Mouse (Mus musculus) cerebellum, postnatal 4 days (tissue): ENCODE results near the gene Slc22a23.
A peak's percentile ranks its signal among the peaks of the same experiment; 100 is the strongest.

Experiments used
- DNase-seq, 2 experiments: peaks; one replicate each; pipeline ENCODE4 v3.0.0; 2022; ENCODE audit warnings: low spot score in 2 of 2, mixed read lengths in 1 of 2

Gene Slc22a23

GRCm38 (mm10) chr13:34343719-34344375 lies 1.1 kb downstream of the Slc22a23 start:
- DNase-seq: peak in 1 of 2 experiments; percentile 22

DNA sequence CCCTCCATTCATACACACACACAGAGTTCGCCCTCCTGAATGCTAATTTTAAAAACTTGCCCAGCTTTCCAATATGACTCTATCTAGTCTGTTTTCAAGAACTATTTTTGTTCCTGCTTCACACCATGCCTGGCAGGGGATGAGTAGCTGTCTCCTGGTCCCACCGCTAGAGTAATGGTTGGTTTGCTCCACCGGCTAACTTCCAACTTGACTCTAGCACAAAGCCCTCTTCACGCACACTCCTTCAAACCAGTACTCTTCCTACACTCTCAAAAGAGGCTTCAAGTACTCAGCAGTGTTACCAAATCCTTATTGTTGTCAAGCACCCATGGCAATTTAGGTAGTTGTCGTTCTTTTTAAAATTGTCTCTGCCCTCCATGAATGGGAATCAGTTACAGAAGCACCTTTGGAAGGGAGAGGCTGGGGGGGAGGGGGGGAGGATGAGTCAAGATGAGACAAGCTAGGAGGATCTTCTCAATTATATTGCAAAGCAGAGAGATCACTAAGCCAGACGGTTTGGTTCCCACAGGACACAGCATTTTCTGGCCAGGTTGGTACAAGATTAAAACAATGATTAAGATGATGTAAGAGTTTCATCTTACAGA lies 2.6 kb downstream of the Slc22a23 start:
- no peak for DNase-seq

GRCm38 (mm10) chr13:34336895-34337294 lies 8.1 kb downstream of the Slc22a23 start:
- DNase-seq: no peak

DNA sequence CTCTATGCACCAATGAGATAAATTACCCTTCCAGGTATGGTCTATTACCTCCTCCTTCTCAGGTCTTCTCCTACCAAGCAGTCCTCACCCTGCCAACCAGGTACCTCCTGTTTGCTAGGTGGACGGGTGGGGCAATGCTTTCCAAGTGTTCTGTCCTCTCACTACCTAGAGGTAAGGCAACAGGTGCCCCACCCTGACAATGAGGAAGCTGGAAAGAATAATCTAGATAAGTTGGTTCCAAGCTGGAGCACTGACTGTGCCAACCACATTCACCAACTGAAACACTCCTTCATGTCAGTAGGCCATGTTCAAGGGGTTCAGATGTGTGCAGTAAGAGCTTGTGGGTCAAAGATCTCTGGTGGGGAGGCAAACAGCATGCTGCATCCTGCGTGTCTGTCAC lies 10.1 kb downstream of the Slc22a23 start:
- no peak for DNase-seq

- DNase-seq: no peak
These were observed 12.2 kb downstream of the Slc22a23 start for GRCm38 (mm10) chr13:34332762-34333161.

- no peak for DNase-seq
These were observed 13.4 kb downstream of the Slc22a23 start for GRCm38 (mm10) chr13:34331399-34332186.

GRCm38 (mm10) chr13:34329589-34329988 lies 15.4 kb downstream of the Slc22a23 start:
- no peak for DNase-seq

DNA sequence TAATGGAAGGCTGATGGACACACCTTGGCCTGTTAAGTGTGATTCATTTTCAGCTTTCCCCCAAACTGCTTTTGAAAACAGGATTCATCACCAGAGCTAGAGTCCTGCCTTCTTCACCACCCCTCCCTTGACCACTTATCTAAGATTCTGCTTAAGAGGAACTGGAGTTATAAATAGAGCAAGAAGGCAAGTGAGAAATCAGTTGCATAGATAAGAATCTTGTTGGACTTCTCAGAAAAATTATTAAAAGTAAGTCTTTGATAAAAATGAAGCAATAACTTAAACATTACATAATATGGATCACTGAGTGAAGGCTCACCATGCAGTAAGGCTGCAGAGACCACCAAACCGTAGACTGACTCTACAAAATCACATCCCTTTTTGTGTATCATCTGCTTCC lies 18.0 kb downstream of the Slc22a23 start:
- DNase-seq: no peak

DNA sequence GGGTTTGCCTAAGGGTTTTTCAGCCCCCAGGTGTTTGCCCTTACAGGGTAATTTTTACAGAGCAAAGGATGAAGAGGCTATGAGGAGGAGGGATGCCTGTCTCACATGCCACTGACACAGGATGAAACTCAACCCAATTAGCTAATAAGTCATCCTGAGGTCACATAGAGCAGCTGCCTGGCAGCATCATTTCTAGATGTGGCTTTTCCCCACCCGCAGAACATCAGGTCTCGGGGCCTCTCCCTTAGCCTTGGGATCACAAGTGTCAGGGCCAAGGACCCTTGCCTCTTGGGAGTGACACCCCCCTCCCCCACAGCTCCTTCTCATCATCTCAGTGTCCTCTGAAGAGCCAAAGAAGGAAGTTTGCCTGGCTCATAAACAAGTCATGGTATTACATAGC lies 21.6 kb downstream of the Slc22a23 start:
- DNase-seq: no peak

- no peak for DNase-seq
These were observed 24.5 kb downstream of the Slc22a23 start for GRCm38 (mm10) chr13:34320482-34320881.

- no peak for DNase-seq
These were observed 27.9 kb downstream of the Slc22a23 start for GRCm38 (mm10) chr13:34317051-34317450.

DNA sequence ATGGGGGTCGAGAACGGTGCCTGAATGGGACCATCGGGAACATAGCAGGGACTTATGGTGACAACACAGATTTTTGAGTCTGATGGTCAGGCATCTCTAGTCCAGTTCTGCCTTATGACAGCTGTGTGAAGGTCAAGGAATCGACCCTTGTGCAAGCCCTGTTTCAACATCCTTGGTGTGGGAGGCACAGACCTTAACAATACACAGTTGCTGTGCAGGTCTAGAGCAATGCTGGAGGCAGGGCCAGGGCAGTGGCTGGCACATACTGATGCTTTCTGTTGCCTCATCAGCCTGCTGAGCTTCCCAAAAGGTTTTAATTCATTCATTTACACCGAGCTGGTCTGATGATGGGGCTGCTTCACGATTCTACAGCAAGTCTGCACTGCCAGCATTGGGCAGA lies 28.5 kb downstream of the Slc22a23 start:
- no peak for DNase-seq

- DNase-seq: no peak
These were observed 31.9 kb downstream of the Slc22a23 start for GRCm38 (mm10) chr13:34313033-34313491.

GRCm38 (mm10) chr13:34312346-34313002 lies 32.5 kb downstream of the Slc22a23 start:
- DNase-seq: no peak

DNA sequence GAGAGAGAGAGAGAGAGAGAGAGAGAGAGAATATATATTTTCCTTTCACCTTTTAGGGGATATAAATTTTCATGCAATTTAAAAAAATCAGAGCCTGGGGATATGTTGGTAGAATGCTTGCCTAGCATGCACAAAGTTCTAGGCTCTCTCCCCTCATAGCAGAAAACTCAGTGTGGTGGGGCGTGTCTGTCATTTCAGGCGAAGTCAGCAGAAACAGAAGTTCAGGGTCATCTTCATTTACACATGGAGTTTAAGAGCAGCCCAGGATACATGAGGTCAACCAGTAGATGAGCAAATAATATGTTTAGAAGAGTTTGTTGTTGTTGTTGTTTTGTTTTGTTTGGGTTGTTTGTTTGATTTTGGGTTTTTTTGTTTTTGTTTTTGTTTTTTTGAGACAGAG lies 33.4 kb downstream of the Slc22a23 start:
- DNase-seq: no peak

DNA sequence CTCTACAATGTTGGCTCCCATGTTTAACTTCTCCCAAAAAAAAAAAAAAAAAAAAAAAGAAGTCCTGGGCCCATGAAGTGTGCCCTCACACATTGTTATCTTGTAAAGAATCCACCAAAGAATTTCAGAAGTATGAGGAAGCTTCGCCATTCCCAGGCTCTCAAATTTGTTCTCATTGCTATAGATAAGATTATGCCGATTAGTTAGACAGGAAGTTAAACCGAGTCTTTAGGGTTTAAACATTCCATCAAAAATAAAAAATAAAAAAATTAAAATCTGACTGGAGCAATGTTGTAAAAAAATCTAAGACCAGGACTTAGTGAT lies 36.4 kb downstream of the Slc22a23 start:
- no peak for DNase-seq

- no peak for DNase-seq
These were observed 37.0 kb downstream of the Slc22a23 start for GRCm38 (mm10) chr13:34307696-34308603.

DNA sequence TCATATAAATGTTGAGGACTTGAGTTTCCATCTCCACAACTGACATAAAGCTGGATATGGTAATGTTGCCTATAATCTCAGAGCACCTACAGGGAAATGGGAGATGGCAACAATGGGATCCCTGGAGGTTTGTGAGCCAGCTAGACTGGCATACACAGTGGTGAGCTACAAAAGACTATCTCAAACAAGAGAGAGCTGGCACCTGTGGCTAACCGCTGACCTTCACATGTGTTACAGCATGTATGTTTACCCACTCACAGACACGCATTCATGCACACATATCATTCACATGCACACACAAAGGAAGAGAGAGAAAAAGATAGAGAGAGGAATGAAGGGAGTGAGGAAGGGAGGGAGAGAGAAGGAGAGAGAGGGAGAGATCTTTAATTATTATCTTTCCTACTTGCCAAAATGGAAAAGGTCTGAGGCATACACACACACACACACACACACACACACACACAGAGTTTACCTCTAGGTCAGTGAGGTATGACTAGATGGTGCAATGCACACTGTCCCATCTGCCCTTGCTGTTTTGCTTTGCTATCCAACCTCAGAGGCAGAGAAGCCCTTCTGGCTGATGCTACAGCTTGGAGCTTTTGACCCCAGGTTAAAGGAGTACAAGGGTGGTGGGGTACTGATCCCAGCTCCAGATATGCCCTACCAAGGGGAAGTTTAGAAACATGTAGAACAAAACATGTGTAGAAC lies 38.9 kb downstream of the Slc22a23 start:
- no peak for DNase-seq

DNA sequence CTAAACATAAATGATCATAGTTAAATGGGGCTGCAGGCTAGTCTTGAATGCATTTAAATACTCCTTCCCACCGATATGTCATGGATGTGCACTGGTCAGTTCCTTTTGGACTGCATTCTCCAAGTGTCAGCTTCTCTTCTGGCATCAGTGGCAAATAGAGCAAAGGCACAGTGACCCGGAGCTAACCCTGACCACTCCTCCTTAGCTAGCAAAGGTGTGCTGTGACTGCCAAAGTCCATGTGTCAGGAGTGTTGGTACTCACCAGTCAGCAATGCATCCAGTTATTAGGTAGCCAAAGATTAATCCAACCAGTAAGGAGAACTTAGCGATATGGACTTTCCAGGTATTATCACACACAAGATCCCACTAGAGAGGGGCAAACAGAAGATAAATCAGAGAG lies 40.1 kb downstream of the Slc22a23 start:
- no peak for DNase-seq

DNA sequence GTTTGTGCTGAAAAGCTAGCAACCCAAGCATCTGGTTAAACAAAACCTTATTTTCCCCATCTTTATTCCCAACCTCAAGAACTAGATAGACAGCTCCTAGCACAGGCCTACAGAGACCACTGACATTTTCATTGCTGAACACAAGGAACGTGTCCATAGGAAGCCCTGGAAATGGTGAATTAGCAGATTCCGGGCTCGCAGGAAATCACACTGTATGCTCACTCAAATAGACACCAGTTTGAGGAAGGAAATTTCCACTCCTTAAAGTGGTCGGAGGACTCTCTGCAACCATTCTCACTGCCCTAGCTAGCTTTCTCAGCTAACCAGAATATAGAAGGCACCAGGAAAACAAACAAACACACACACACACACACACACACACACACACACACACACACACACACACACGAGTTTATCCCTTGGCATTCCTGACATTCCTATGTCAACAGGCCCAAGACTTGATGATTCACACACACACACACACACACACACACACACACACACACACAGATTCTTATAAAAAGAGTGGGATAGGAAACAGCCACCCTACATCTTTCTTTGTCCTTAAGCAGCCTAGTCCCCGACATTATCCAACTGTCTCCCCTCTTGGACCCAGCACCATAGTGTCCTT lies 41.5 kb downstream of the Slc22a23 start:
- no peak for DNase-seq
